Mouse (Mus musculus): ENCODE results near the gene Cytip. TPM values are rescaled to one million over a fixed set of nuclear protein-coding genes. Genes with fewer than 3 reads are reported as not detected.
"Not testable (repeated sequence)": the region's sequence is repeated elsewhere in the genome, so short reads cannot be mapped to it uniquely, and the experiment has no call there.

The Cytip gene
- total RNA-seq, 2 experiments from 2014 or later: 0.21 to 0.37 TPM

DNA sequence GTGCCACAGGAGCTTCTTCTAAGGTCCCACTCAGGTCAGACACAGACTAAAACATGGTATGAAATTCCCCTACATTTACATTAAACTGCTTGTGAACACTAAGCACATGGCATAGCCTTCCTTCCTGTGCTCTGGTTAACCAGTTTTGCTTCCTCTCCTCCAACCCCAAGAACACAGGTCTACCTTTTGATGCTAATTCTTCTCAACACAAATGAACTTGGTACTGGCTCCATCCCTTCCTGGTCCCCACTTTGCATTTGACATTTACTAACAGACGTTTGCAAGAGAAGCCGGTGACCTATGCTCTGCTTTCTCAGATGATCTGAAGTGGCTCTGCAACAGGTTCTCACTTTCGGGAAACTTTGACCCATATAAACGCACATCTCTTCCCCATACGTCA, 65.4 kb downstream of the Cytip start:
- no peak for DNase-seq (ENCODE audit: low spot score in 2 of 2)

DNA sequence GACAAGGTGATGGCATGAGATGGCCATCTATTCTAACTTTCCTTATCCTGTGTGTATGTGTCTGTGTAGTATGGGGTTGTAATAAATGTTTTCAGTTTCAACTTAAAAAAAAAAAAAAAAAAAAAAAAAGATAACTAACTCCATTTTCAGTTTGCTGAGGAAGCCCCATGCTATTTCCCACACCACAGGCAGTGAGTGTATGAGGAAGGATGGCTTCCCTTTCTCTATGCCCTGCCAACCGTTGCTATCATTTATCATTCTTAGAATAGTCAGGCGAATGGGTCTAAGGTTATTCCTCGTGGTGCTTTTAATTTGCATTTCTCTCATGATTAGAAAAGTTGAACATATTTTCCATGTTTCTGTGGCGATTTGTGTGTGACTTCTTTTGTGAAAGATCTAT, 84.2 kb downstream of the Cytip start:
- DNase-seq (ENCODE audit: low spot score in 2 of 2): no peak

DNA sequence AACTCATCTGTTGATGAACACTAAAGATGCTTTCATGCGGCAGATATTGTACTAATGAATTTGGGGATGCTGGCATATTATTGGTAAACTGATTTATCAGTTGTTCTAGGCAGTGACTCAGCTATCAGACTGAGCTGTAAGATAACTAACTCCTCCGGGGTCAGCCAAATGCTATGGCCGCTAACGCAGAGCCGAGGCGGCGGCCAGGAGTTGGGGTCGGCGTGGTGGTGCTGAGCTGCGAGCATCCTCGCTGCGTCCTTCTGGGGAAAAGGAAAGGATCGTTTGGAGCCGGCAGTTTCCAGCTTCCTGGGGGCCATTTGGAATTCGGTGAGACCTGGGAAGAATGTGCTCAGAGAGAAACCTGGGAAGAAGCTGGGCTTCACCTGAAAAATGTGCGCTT, 87.4 kb downstream of the Cytip start:
- not testable (repeated sequence) for DNase-seq (ENCODE audit: low spot score in 2 of 2)

DNA sequence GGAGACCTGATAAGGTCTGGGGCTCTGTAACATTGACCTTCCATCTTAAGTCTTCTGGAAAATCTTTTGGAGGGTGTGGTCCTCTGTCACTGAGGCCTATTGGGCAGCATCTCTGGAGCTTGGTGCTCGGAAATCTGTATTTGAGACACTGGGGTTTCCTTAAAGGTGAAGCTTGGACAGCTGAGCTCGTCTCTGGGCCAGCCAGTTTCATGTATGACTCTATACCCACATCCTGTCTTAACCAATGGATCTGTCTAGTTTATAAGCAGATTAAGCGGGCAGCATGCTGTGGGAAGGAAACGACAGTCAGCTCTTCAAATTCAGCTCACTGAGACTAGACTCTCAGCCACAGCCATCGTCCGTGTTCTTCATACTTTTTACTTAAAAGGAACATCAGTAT, 88.3 kb downstream of the Cytip start:
- DNase-seq (ENCODE audit: low spot score in 2 of 2): no peak

DNA sequence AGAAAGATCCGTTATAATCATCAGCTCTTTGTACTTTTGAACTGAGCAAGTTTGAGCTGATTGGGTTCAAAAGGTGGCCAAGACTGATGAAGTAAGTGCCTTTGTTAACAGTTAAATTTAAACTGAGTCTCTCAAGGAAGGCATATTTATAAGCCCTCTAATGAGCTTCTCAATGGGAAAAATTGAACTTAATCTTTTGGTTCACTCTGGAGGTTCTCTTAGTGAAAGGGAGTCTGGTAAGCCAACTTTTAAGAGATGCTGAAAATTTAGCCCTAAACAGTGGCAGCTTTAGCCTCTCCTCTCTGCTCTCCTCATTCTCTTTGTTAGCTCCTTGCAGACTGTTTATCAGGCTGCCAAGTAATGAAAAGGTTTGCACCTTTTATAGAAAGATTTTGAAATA, 100.5 kb downstream of the Cytip start:
- DNase-seq (ENCODE audit: low spot score in 2 of 2): no peak

DNA sequence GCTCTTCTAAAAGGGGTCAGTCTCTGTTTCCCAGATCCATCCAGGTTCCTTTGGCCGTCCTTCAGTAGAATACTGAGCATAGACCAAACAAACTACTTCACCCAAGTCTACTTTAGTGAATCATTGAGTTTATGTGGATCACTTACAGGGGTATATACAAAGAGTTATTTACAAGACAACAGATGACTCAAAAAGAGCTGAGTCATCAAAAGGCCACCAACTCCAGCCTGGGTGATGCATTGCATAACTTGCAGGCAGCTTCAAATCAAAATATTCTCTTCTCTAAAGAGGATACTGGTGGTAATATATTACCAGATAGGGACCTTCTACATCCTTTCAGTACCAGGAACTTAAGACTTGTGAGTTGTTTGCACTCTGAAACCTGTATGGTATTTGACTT, 108.9 kb downstream of the Cytip start:
- no peak for DNase-seq (ENCODE audit: low spot score in 2 of 2)

DNA sequence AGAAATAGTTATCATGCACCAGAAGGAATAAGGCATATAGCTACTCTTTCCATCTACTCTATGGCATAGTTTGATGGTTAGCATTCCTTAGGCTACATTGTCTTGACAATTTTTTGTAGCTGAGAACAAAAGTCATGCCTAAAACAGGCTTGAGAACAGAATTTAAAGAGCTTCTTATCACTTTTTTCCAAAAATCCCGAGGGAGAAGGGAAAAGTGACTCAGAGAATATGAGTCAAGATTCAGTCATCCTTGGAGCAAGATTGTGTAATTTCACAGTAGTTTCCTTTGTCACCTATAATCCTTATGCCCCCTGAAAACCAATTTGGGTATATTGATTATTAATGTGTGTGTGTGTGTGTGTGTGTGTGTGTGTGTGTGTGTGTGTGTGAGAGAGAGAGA, 115.5 kb downstream of the Cytip start:
- DNase-seq (ENCODE audit: low spot score in 2 of 2): no peak

Other genes starting within 250 kb of the Cytip start
- gene Galnt5, start 197.6 kb downstream of the Cytip start, total RNA-seq (2021): not detected
- gene Ermn, start 142.7 kb downstream of the Cytip start, total RNA-seq (2021): 10 to 100 TPM; 19.5 to 24.0 TPM
- gene Acvr1c, start 162.4 kb upstream of the Cytip start, total RNA-seq (2021): 10 to 100 TPM; 25.9 to 28.0 TPM